Mouse (Mus musculus) brain, embryonic 14.5 days (tissue): ENCODE measurements at regions not wholly inside any gene's neighbourhood (a gene's known extent, or its start where the extent isn't known, plus 50 kb on each side); places are given as distances from the start of the nearest gene placed in this dataset.
A peak's percentile ranks its signal among the peaks of the same experiment; 100 is the strongest.

Experiments used
- DNase-seq: peaks from one replicate; pipeline ENCODE4 v3.0.0-alpha.2; 2011; ENCODE audit warnings: low read depth
- CTCF ChIP-seq: fragments of 200-500 bp; IDR thresholded peaks from 2 replicates; pipeline ENCODE4 v1.5.1; 2012; ENCODE audit warnings: inconsistent platforms, mild to moderate bottlenecking, moderate library complexity, borderline replicate concordance; ENCODE audit not compliant: insufficient read depth, insufficient read length; ENCODE audit errors: extremely low read depth
- POLR2A ChIP-seq: fragments of 200-500 bp; IDR thresholded peaks from 2 replicates; pipeline ENCODE4 v1.6.1; 2012; ENCODE audit warnings: mild to moderate bottlenecking, inconsistent platforms, borderline replicate concordance; ENCODE audit not compliant: poor library complexity, insufficient read depth, insufficient read length, severe bottlenecking; ENCODE audit errors: extremely low read depth

DNA sequence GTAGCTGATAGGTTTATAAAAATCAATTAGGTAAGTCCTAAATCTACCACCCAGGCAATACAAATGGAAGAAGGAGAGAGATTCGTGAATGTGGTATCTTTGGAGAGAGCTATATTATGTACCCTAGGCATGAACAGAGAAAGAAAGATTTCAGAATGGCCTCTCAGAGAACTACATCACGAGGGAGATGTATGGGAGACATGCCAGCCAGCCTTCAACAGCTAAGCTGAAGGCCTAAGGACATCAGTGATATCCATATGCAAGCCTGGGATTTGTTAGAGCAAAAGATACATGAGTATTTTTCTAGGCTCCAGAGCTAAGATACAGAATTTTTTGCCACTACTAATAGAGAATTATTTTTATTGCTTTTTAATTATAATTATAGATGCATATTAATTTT is 2445.7 kb upstream of the 5930422O12Rik start:
- no peak for DNase-seq
- no peak for TF ChIP-seq CTCF
- TF ChIP-seq POLR2A, result no peak

DNA sequence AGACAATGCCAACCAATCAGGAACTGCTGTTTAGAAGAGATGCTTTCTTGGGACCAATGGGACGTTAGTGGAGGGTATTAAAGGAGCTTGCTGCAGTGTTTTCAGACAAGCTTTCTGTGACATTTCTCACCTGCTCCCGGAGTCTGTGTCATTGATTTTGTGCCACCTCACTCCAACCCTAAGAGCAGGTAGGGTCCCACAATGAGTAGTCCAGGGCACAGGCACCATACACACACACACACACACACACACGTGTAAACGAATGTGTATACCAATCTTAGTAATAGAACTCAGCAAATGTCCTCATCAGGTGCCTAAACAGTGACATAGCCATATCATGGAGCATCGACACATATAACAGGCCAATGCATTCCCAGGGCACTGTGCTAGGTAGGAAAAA is 2440.5 kb upstream of the 5930422O12Rik start:
- TF ChIP-seq CTCF, result no peak
- no peak for TF ChIP-seq POLR2A
- DNase-seq, result no peak

- no peak for DNase-seq
Measured at GRCm38 (mm10) chr8:30998657-30999056, 2429.9 kb upstream of the 5930422O12Rik start.

DNA sequence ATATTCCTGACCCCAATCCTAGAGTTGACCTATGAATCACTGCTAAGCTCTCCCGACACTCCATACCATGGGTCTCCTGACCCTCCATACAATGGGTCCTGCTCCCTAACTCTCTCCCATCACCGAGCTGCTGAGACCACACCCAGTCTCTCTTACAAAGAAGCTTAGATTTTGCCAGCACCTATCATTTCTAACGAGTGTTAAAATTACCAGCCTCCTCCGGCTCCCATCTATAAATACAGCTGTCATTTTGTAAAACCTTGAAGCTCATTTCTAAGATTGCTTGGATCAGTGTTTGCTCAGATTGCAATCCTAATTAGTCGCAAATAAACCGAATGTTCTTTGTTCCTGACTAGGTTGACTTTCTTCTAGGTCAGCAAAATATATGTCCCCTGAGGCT is 2428.4 kb upstream of the 5930422O12Rik start:
- no peak for DNase-seq

More at GRCm38 (mm10) chr8:30998657-30999056, 2429.9 kb upstream of the 5930422O12Rik start:
- no peak for TF ChIP-seq POLR2A
- no peak for TF ChIP-seq CTCF

GRCm38 (mm10) chr8:31001980-31002730 is 2426.4 kb upstream of the 5930422O12Rik start:
- TF ChIP-seq POLR2A (no peak), CTCF (no peak)
- DNase-seq, result peak; percentile 79

More for the DNA sequence above, 2428.4 kb upstream of the 5930422O12Rik start:
- TF ChIP-seq POLR2A (no peak), CTCF (no peak)

DNA sequence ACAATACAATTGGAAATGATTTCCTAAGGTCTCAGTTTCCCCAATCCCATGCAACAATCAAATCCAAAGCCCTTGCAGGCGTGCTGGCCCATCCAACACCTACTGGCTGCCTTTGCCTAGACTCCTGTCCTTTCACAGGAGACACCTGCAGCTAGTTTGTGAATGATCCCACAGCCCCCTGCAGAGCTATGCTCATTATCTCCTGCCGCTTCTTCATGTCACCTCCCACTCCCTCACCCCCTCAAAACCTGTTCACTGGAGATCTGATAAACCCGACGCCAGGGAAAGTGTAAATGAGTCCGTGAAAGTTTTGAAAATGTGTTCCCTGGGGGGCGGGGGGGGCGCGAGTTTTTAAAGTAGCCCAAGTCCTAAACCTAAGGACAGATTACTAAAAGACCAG is 2420.2 kb upstream of the 5930422O12Rik start:
- TF ChIP-seq POLR2A, result no peak
- no peak for TF ChIP-seq CTCF
- no peak for DNase-seq

GRCm38 (mm10) chr8:31012068-31012467 is 2416.4 kb upstream of the 5930422O12Rik start:
- TF ChIP-seq POLR2A (no peak), CTCF (no peak)
- DNase-seq, result peak; percentile 60

DNA sequence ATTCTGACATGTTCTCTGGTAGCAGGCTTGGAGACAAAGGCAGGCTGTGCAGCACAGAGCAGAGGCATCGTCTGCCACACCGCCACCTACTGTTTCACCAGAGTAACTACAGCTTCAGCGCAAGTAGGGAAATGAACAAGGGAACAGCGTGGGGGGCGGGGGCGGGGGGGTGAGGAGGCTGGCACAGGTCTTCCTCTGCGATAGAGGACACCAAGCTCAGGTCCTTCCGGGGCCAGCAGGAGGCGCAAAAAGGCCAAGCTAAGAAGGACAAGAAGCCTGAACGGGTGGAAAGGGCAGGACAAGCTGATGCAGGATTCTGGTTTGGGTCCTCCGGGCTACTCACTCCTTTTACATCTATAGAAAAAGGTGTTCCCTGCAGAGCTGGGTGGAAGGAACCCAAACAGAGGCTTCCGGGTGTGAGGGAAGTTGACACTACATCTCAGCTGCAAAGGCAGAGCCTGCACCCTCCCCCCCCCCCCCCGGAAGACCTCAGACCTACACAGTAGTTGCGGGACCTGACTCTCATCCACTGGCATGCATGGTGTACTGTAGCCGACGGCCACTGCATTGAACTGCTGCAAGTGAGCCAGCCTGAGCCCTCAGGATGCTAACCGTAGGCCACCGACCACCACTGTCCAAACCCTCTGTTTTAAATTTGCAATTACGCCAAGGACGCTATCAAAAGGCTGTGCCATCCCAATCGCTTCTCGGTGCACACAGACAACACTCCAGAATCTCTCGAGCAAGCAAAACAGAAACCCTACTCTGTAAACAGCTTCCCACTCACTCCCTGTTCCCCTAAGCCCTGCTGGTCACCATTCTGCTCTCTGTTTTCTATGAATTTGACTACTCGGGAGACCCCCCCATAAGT is 2396.6 kb upstream of the 5930422O12Rik start:
- DNase-seq, result peak; percentile 92
- TF ChIP-seq CTCF, result peak; percentile 87
- no peak for TF ChIP-seq POLR2A

GRCm38 (mm10) chr8:31033281-31033680 is 2395.2 kb upstream of the 5930422O12Rik start:
- TF ChIP-seq POLR2A (no peak), CTCF (peak; percentile 98)
- DNase-seq, result peak; percentile 97

- no peak for TF ChIP-seq POLR2A
- no peak for TF ChIP-seq CTCF
- no peak for DNase-seq
Measured at GRCm38 (mm10) chr8:31036892-31037291, 2391.6 kb upstream of the 5930422O12Rik start.
